Mouse (Mus musculus) layer of hippocampus, adult 2 months (tissue): ENCODE measurements at regions not wholly inside any gene's neighbourhood (a gene's known extent, or its start where the extent isn't known, plus 50 kb on each side); places are given as distances from the start of the nearest gene placed in this dataset.

Source experiments
- DNase-seq, 2 experiments: peaks; one replicate each; pipeline ENCODE4 v3.0.0; 2022; ENCODE audit warnings: low spot score in 2 of 2
- H3K27ac ChIP-seq: fragments of 200-600 bp; 2 replicates; pipeline ENCODE4 v1.8.1; 2022
- H3K4me3 ChIP-seq: fragments of 200-600 bp; 2 replicates; pipeline ENCODE4 v1.8.1; 2022; ENCODE audit warnings: mild to moderate bottlenecking
- CTCF ChIP-seq: fragments of 200-600 bp; conservative IDR thresholded peaks from 2 replicates; pipeline ENCODE4 v1.8.1; 2022; ENCODE audit warnings: antibody characterized with exemption, mild to moderate bottlenecking, moderate library complexity

DNA sequence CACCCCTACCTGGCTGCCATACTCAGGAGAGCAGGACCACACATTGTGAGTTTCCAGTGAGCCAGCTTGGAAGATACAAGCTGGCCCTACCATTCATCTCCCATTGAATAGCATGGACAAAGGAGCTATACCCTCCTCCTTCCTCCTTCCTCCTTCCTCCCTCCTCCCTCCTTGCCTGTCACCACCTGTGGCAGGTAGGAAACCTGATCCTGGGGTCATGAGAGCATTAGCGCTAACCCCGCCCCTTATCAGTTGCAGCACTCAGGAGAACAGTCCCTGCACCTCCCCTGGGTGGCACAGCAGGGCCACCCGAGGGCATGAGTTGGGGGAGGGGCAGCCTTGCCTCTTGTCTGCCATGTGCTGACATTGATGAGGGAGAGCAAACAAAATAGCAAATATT, 74.0 kb upstream of the A430005L14Rik start:
- Histone ChIP-seq H3K27ac (no peak overlapping the region), H3K4me3 (no peak overlapping the region)
- DNase-seq: no peak
- no peak for TF ChIP-seq CTCF

- TF ChIP-seq CTCF: peak; percentile 59
- H3K4me3 ChIP-seq: no peak overlapping the region
- H3K27ac ChIP-seq: no peak overlapping the region
- DNase-seq: no peak
Measured at GRCm38 (mm10) chr4:153884044-153884443, 73.0 kb upstream of the A430005L14Rik start.

GRCm38 (mm10) chr4:153885836-153886235, 71.2 kb upstream of the A430005L14Rik start:
- TF ChIP-seq CTCF: no peak

DNA sequence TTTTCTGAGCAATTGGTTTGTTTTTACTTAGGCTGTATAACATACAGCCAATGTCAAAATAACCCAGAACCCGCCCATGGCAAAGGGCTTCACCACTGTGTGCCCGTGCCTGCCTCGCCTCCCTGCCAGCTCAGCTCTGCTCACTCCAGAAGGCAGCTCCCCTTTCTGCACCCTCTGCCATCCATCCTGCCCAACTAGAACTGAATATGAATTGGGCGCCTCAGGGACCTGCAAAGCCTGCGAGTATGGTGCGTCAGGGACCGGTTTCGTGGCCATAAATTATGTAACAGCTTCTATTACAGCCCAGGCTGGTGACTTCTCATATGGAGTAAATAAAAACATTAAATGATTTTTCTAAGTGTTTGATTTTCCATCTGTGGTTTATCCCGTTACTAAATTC, 66.9 kb upstream of the A430005L14Rik start:
- H3K4me3 ChIP-seq: no peak overlapping the region; the same call in 1 of the 2 replicates
- DNase-seq: peak in 1 of 2 experiments; percentile 5
- no peak for TF ChIP-seq CTCF
- peak overlapping the region; percentile 43; the same call in 1 of the 2 replicates for H3K27ac ChIP-seq

More at GRCm38 (mm10) chr4:153885836-153886235, 71.2 kb upstream of the A430005L14Rik start:
- Histone ChIP-seq H3K4me3 (no peak overlapping the region), H3K27ac (no peak overlapping the region)
- no peak for DNase-seq

DNA sequence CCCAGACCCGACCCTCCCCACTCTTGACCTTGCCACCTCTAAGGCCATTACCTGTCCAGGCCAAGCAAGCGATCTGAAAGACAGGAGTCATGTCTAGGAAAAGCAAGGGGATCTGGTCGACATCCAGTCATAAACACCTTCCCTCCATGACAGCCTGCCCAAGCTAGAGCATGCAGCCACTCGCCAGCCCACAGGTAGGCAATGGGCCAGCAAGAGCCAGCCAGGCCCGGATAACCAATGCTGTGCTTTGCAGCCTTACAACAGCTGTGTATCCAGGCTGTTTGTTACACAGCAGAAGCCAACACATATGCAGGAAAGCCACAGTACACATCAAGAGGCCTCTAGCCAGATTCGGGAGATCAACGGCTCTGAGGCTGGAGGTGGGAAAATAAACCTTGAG, 57.3 kb upstream of the A430005L14Rik start:
- H3K4me3 ChIP-seq: no peak overlapping the region
- H3K27ac ChIP-seq: no peak overlapping the region
- no peak for DNase-seq
- TF ChIP-seq CTCF: no peak

GRCm38 (mm10) chr4:153905076-153905475, 52.0 kb upstream of the A430005L14Rik start:
- no peak for DNase-seq
- Histone ChIP-seq H3K4me3 (no peak overlapping the region), H3K27ac (no peak overlapping the region)
- no peak for TF ChIP-seq CTCF

GRCm38 (mm10) chr4:153905511-153905910, 51.5 kb upstream of the A430005L14Rik start:
- no peak overlapping the region for H3K4me3 ChIP-seq
- TF ChIP-seq CTCF: no peak
- H3K27ac ChIP-seq: no peak overlapping the region
- no peak for DNase-seq
